Mouse (Mus musculus): ENCODE results near the gene Ebna1bp2. TPM values are rescaled to one million over a fixed set of nuclear protein-coding genes. Genes with fewer than 3 reads are reported as not detected.

Ebna1bp2 gene
- polyA plus RNA-seq, 1 experiment from 2014 or later: 102 TPM

Other genes starting within 250 kb of the Ebna1bp2 start
- gene Szt2, start 211.5 kb upstream of the Ebna1bp2 start, polyA plus RNA-seq (2014; fragmentation: Nextera tagmentation; extraction: Ambion mirVana): 11.6 and 14.0 TPM in 2 replicates
- 98.6 and 102 TPM in 2 replicates for gene Med8, start 211.5 kb upstream of the Ebna1bp2 start, polyA plus RNA-seq (2014; fragmentation: Nextera tagmentation; extraction: Ambion mirVana)
- 29.5 and 32.4 TPM in 2 replicates for gene Elovl1, start 192.7 kb upstream of the Ebna1bp2 start, polyA plus RNA-seq (2014; fragmentation: Nextera tagmentation; extraction: Ambion mirVana)
- gene Cdc20, start 183.4 kb upstream of the Ebna1bp2 start, polyA plus RNA-seq (2014; fragmentation: Nextera tagmentation; extraction: Ambion mirVana): 30.1 and 40.2 TPM in 2 replicates
- 0.28 and 0.34 TPM in 2 replicates for gene Mpl, start 163.3 kb upstream of the Ebna1bp2 start, polyA plus RNA-seq (2014; fragmentation: Nextera tagmentation; extraction: Ambion mirVana)
- gene Tie1, start 130.7 kb upstream of the Ebna1bp2 start, polyA plus RNA-seq (2014; fragmentation: Nextera tagmentation; extraction: Ambion mirVana): 14.3 and 15.1 TPM in 2 replicates
- not detected in 2 replicates for gene 2610528J11Rik, start 93.8 kb upstream of the Ebna1bp2 start, polyA plus RNA-seq (2014; fragmentation: Nextera tagmentation; extraction: Ambion mirVana)
- not detected in 2 replicates for gene Tmem125, start 76.8 kb upstream of the Ebna1bp2 start, polyA plus RNA-seq (2014; fragmentation: Nextera tagmentation; extraction: Ambion mirVana)
- 1.7 and 3.1 TPM in 2 replicates for gene Cfap57, start within 50 bp of the Ebna1bp2 start, polyA plus RNA-seq (2014; fragmentation: Nextera tagmentation; extraction: Ambion mirVana)
- not detected in 2 replicates for gene Olfr62, start 38.2 kb downstream of the Ebna1bp2 start, polyA plus RNA-seq (2014; fragmentation: Nextera tagmentation; extraction: Ambion mirVana)
- gene Olfr1342, start 72.0 kb downstream of the Ebna1bp2 start, polyA plus RNA-seq (2014; fragmentation: Nextera tagmentation; extraction: Ambion mirVana): not detected in 2 replicates
- gene Olfr1341, start 82.7 kb downstream of the Ebna1bp2 start, polyA plus RNA-seq (2014; fragmentation: Nextera tagmentation; extraction: Ambion mirVana): not detected in 2 replicates
- gene Olfr1340, start 99.3 kb downstream of the Ebna1bp2 start, polyA plus RNA-seq (2014; fragmentation: Nextera tagmentation; extraction: Ambion mirVana): not detected in 2 replicates
- gene Olfr1339, start 111.4 kb downstream of the Ebna1bp2 start, polyA plus RNA-seq (2014; fragmentation: Nextera tagmentation; extraction: Ambion mirVana): not detected in 2 replicates
- not detected in 2 replicates for gene Olfr1338, start 137.9 kb downstream of the Ebna1bp2 start, polyA plus RNA-seq (2014; fragmentation: Nextera tagmentation; extraction: Ambion mirVana)
- gene Olfr1337, start 161.8 kb downstream of the Ebna1bp2 start, polyA plus RNA-seq (2014; fragmentation: Nextera tagmentation; extraction: Ambion mirVana): not detected in 2 replicates
- not detected in 2 replicates for gene Olfr1335, start 189.1 kb downstream of the Ebna1bp2 start, polyA plus RNA-seq (2014; fragmentation: Nextera tagmentation; extraction: Ambion mirVana)
- not detected in 2 replicates for gene Olfr1333, start 215.5 kb downstream of the Ebna1bp2 start, polyA plus RNA-seq (2014; fragmentation: Nextera tagmentation; extraction: Ambion mirVana)
- not detected in 2 replicates for gene Olfr1331, start 243.8 kb downstream of the Ebna1bp2 start, polyA plus RNA-seq (2014; fragmentation: Nextera tagmentation; extraction: Ambion mirVana)